Mouse (Mus musculus) right cerebral cortex, postnatal 14 days (tissue): ENCODE results near the gene Tprkb.
"Not testable (repeated sequence)": the region's sequence is repeated elsewhere in the genome, so short reads cannot be mapped to it uniquely, and the experiment has no call there.

ENCODE experiments used
- DNase-seq: peaks from one replicate; pipeline ENCODE4 v3.0.0; 2022

The Tprkb gene

GRCm38 (mm10) chr6:85916596-85916995, 4.9 kb downstream of the Tprkb start:
- DNase-seq, result no peak

DNA sequence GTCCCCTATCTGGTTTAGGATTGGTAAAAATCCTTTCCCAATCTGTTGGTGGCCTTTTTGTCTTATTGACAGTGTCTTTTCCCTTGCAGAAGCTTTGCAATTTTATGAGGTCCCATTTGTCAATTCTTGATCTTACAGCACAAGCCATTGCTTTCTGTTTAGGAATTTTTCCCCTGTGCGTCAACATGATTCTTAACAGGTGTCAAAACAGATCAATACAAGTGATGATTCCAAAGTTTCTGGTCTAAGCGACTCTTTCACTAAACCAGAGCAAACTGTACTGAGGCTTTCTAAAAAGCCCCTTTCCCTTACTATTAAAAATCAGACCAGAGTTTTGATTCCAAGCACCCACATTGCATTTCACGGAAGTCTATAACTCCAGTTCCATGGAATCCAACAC, 6.7 kb downstream of the Tprkb start:
- not testable (repeated sequence) for DNase-seq

DNA sequence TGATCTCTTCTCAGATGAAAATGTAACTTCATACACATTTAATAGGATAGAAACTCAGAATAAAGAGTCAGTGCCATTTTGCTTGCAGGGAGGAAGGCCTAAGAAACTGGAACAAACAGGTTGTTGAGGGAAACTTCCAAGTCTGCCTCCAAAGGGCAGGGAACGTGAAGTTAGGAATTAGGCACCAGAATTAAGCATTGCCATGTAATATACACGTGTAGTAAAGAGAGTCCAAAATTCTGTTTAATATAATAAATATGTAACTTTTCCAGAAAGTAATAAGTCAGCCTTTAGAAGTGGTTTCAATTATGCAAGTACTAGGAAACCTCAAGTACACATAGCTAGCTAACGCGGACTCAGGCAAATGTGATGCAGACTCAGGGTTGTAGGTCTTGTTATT, 7.7 kb downstream of the Tprkb start:
- no peak for DNase-seq

GRCm38 (mm10) chr6:85923643-85924042, 12.0 kb downstream of the Tprkb start:
- no peak for DNase-seq

DNA sequence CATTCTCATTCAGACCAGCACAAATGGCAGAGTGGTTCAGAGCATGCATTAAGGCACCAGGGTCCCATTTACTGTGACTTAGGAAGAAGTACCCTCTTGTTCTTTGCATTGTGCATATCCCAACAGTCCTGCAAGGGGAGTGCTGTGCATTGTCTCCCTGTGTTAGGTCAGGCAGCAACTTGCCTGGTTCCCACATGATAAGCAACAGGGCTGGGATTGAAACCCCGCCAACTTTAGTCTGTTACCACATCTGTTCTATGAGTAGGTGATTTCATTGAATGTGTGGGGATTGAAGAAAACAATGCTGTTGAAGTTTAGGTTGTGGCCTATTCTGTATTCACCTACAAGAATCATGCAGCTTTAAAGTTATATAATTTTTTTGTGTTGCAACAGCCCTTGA, 15.0 kb downstream of the Tprkb start:
- DNase-seq, result no peak

- DNase-seq, result no peak
Observed at GRCm38 (mm10) chr6:85927476-85928464, 16.1 kb downstream of the Tprkb start.

- no peak for DNase-seq
Observed at GRCm38 (mm10) chr6:85929312-85929711, 17.6 kb downstream of the Tprkb start.

- no peak for DNase-seq
Observed at GRCm38 (mm10) chr6:85934047-85934446, 22.4 kb downstream of the Tprkb start.

DNA sequence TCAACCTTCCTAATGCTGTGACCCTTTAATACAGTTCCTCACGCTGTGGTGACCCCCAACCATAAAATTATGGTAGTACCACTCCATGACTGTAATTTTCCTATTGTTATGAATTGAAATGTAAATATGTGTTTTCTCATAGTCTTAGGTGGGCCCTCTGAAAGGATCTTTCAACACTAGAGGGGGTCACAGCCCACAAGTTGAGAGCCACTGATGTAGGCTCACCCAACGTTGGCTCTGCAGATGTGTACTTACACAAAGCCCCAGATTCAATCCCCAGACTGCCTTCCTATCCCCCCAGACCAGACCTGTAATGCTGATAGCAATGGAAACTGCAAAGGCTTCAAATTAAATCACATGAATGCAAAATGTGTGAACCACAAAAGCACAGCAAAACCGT, 24.0 kb downstream of the Tprkb start:
- DNase-seq, result no peak

DNA sequence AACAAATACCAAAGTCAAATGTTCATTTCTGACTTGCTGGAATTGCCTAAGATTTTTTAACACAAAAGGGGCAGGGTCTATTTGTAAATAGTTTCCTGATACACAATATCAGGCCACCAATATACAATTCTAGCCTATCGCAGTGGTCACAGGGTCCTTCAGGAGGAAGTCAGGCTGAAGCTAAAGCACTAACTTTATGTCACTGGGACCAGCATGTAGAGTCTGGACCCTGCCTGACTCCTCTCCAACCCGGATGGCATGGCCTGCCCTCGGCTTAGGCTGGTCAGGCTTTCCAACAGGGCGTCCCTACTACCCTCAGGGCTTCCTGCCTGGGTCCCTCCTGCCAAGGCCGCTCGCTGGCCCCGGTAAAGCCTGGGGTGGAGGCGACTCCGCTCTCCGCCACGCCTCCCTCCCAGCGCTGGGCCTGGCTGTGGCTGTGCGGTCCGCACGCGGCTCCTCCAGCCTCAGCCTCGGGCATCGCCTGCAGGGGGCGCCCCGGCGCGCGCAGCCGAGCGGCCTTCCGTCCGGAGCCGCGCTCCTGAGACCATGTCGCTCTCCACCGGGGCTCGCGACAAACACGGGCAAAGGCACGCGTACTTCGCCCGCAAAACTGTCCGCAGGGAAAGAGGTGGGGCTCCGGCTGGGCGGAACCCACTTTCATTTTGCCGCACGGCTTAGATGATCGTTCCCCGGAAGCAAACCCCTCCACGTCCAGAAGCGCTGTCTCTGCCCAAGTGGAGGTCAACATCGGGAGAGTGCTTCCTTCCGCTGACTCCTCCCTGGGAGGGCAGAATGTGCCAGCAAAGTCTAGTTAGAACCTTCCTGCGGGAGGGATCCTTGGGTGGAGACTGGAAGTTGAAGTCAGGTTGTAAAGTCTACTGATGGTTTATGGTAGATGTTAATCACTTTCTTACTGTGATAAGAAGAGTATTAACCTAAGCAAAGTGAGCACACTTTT, 25.1 kb downstream of the Tprkb start:
- DNase-seq, result peak; percentile 60

GRCm38 (mm10) chr6:85938701-85939100, 27.0 kb downstream of the Tprkb start:
- DNase-seq, result no peak

DNA sequence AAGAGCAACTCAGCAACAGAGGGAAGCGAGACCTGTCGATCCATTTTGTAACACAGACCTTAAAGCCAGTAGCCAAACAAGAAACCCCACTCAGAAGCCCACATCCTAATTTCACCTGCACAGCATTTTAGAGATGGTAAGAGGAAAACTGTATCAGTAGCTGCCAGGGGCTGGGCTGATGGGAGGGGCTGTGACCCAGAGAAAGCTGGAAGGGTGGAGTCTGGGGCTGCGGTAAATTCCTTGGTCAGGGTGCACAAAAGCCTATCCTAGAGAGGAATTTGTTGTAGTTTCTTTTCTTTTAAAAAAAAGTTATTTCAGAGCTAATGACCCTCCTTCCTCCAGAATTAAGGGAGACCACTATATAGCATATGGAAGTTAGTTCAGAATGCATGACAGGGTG, 30.8 kb downstream of the Tprkb start:
- no peak for DNase-seq

- no peak for DNase-seq
Observed at GRCm38 (mm10) chr6:85948549-85948948, 36.9 kb downstream of the Tprkb start.

- DNase-seq, result no peak
Observed at GRCm38 (mm10) chr6:85957581-85957980, 45.9 kb downstream of the Tprkb start.

DNA sequence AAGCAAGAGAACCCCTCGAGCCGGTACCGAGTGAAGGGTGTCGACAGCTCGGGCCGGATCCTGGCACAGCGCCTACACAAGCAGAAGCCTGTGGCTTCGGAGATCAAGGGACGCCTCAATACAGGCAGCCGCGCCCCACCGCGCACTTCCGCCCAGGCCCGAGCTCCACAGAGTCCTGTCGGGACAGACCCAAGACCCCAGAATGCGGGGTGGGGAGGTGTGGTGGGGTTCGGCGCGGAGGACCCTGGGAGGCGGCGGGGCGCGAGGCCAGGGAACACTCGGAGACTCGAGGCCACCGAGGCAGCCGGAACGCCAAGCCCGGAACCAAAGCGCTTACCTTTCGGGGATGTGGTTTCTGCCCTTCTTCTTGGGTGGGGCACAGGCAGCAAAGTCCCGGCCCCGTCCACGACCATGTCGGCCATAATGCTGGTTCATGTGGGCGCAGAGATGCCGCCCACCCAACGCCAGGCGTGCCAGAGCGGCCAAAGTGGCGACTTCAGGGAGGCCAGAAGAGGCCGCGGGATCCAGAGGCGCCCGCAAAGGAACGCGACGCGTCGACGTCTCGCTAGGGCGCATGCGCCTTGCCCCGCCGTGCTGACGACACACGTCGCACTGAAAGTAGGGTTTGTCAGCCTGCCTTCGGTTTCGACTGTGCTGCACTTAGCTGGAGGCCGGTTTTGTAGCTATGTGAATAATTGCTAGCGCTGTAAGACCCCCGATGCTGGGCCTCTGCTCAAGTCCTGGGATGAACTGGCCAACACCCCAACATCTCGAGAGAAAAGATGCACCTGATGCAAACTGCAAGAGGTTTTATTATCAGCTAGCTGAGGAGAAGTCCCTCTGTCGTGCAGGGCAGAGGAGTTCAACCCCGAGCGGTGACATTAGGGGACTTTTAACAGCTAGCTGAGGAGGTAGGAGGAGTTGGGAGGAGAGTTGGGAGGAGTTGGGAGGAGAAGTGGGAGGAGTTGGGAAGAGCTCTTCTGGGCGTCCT, 49.7 kb downstream of the Tprkb start, which contains the start of gene Dusp11:
Dusp11 (minus strand) TSS at position 567 of the 991 bp plus-strand sequence.
- peak; percentile 94 for DNase-seq

- not testable (repeated sequence) for DNase-seq
Observed at GRCm38 (mm10) chr6:85966081-85966480, 54.4 kb downstream of the Tprkb start.

GRCm38 (mm10) chr6:85966686-85967085, 55.0 kb downstream of the Tprkb start:
- no peak for DNase-seq

GRCm38 (mm10) chr6:85969889-85970288, 58.2 kb downstream of the Tprkb start:
- DNase-seq, result no peak

GRCm38 (mm10) chr6:85972699-85973098, 61.0 kb downstream of the Tprkb start:
- DNase-seq, result no peak

DNA sequence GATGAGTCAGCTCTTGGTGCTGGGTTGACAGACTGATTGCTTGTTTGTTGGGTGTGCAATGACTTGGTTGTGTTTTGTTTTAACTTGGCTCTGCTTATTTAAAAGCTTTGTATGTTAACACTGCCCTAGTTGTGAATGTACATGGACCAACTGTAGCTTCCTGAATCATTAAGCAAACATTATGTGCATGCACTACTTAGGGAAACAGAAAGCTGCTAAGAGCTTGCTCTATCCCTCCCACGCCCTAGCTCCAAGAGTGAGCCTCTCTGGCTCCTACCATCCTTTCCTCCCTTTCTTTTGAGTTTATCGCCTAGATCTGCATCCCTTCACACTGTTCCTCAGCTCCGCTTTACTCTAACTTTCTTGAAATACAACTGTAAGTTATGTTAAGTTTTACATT, 61.7 kb downstream of the Tprkb start:
- DNase-seq, result no peak

DNA sequence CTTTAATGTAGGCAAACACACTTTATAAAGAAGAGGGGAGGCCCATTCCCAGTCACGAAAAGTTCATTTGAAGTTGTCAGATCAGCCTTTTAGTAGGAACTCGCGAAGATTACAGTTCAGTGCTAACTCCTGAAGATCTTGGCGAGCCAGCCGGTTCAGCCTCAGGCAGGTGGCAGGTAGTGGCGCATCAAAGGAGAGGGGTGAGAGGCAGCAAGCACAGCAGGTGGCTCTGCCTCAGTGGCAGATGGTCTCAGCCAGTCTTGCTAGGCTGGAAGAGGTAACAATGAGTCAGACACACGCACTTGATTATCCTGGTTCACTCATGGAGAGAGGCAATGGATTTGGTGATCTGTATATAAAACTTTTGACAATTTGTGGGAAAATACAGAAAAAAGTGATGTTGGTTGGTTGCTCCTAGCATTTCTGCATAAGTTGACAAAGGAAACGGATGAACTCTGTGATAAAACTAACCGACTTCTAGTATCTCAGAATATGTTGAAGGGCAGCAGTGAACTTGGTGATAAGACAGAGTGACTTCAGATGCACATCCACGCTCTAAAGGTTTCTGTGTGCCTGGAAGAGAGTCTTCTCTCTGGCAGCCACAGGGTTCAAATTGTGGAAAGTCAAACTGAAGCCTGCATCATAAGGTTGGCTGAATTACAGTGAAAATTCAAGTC, 63.4 kb downstream of the Tprkb start:
- no peak for DNase-seq
